Mouse (Mus musculus): Measurements from ENCODE around the gene Pip4k2a.

The Pip4k2a gene

DNA sequence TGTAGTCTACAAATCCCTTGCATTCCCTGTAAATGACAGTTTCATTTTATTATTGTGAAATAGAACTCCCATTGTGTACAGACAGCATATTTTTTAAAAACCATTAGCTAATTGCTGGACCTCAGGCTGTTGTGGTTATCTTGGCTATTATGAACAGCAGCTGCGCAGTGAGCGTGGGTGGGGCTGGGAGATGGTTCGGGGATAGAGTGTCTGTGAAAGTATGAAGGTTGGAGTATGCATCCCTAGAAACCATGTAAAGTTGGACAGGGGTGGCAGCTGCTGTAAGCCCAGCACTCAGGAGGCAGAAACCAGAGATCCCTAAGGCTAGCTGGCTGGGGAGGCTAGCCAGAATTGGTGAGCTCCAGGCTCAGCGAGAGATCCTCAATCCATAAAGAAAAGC is 158.4 kb downstream of the Pip4k2a start:
- DNase-seq (ENCODE audit: low spot score), result no peak

DNA sequence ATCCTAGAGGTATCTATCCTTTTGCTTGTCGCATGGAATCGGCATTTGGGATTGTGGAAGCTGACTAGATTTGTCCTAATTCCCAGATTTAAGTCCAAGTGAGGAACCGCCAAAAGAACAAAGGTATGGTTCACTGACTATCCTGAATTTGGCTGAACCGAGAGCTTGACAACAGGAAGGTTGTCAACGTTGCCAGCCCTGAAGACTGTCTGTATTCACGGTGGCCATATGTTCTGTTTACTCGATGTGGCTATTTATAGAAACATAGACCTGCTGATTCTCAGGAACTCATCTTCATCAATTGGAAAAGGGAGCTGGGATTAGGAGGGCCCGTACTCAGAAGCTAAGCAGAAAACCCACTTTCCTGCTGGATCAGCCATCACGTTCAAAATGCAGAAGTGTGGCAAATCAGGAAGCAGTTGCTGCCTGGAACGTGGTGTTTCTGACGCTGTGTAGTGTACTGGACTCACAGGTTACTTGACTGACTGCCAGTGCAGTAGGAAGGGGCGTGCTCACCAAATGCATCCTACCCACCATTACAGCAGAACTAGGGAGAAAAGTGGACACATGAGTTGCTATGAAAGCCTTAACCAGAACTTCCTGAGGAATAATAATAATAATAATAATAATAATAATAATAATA is 162.5 kb downstream of the Pip4k2a start:
- no peak for DNase-seq (ENCODE audit: low spot score)

DNA sequence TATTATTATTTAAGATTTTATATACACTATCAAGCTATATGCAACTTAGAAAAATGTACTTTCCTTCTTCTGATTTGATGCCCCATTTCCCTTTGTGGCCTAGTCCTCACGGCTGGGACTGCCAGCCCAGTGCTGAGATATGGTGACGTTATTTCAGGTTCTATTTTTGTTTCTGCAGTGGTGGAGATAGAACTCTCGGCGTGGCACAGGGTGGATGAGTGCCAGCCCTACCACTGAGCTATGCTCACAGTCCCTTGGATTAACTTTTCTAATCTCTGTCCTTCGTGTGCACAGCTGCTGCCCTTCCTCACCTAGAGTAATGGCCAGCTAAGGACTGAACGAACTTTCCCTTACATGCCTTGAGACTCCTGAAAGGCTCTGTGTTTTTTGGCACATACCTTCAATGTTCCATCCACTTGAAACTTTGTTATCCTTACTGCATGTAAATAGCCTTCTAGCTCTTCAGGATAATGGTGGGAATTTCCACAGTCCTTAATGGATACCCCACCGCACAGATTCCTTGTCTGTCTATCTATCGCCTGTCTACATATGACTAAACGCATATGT is 164.8 kb downstream of the Pip4k2a start:
- DNase-seq (ENCODE audit: low spot score), result no peak

DNA sequence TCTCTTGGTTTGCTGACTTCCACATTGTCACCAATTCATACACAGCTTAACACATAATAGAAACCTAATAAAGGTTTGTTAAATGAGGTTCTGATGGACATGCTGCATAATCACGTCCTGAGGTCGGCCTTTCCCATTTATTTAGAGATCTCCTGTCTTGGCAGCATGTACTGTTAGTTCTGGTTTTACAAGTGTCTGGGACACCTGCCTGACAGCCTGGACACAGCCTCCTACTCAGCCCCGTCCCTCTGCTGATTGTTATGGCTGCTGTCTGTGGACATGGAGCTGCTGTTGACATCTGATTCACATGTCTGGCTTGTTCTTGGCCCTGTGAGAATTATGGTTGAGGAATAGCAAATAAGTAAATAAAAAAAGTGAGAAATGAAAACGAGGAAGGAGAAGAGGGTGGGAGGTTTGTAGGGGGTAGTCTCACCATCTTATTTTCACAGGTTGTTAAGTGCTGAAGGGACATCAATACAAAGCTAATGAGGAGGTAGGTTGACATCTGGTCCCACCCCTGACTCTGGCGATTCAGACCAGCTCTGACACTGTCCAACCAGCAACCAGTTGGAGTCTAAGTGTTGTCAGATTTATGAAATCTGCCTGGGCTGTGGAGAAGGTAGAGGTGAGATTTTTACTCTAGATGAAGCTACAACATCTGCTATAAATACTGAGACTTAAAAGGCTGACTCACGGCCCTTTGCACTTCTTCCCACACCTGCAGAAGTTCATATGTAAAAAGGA is 166.7 kb downstream of the Pip4k2a start:
- no peak for DNase-seq (ENCODE audit: low spot score)

DNA sequence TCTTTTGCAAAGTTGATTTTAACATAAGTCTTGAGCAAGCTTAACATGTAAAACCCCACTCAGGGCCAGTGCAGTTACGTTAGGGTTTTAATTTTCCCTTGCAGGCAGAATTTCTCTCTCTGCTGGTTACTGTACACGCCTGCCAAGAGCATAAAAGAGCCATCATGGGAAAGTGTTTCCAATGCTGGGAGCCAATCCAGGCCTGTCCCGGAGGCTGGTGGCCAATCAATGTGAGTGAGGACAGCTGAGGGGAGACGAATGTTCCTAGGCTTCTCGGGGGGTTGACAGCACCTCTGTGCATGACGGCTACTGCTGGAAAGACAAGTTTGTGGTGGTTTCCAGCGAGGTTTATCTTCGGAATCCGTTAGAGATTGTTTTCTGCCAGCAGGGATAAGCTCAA is 175.2 kb downstream of the Pip4k2a start:
- DNase-seq (ENCODE audit: low spot score), result no peak

DNA sequence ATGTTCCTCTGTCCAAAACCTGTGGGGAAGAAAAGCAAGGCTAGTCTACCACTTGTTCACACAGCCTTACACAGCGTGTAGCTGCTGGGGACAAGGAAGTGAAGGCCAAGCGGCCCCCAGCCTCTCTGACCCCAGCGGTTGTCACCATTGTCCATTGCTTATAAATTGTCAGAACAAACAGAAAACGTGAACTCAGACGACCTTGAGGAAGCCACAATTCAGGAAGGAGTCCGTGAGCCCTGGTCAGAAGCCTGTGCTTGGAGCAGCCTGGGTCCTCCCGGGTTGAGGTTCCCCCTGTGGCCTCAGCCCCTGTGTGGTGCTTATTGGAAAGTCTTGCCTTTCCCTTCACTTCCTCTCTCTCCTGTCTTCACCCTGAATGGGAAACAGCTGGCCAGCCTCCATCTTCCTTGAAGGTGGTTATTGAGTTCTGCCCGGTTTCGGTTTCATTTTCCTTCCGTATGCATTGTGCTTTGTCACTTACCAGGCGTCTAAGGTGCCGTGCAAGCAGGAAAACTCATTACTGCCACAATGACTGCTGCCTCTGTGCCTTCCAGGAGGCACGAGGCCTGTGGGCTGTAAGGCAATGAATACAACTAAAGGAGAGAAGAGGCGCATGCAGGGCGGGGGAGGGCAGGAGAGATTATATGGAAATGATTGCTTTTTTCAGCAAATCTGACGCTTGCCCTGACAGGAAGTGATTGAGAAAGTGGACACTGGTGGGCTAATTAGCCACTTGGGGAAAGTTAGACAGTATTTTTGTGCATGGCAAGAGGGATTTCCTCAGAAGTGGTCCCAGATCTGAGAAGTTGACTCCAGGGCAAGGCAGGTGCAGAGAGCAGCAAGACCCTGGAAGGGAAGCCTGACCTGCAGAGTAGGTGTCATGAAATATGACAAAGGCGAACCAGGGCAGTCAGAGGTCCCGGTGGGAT is 176.2 kb downstream of the Pip4k2a start:
- no peak for DNase-seq (ENCODE audit: low spot score)

DNA sequence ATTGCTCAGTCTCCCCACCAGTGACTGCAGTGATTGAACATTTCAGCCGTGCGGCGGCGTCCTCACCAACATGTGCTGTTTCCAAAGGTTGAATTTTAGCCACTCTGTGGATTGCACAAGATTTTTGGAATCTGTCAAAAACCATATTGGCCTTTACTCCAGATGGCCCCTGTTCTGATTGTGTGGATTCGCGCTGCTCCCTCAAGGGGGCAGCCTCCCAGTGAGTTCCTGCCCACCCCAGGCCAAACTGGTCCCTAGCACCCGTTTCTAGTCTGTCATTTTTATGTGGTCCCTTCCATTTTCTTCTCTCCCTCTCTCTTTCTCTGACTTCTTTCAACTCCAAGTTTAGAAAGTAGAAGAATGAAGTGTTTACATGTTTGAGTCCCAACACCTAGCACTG is 178.4 kb downstream of the Pip4k2a start:
- DNase-seq (ENCODE audit: low spot score), result no peak

DNA sequence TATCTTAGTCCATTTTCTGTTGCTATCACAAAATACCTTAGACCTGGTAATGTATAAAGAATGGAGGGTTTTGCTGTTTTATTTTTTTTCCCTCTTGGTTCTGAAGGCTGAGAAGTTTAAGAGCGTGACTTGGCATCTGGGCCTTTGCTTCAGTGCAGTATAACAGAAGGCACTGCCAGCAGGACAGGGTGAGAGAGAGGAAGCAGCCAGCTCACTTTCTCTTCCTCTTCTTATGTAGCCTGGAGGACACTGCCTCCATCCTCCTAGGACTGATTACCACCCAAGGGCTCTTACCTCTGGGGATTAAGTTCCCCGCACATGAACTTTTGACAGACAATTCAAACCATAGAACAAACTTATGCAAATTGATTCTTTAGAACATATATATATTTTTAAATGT is 181.9 kb downstream of the Pip4k2a start:
- DNase-seq (ENCODE audit: low spot score), result no peak

DNA sequence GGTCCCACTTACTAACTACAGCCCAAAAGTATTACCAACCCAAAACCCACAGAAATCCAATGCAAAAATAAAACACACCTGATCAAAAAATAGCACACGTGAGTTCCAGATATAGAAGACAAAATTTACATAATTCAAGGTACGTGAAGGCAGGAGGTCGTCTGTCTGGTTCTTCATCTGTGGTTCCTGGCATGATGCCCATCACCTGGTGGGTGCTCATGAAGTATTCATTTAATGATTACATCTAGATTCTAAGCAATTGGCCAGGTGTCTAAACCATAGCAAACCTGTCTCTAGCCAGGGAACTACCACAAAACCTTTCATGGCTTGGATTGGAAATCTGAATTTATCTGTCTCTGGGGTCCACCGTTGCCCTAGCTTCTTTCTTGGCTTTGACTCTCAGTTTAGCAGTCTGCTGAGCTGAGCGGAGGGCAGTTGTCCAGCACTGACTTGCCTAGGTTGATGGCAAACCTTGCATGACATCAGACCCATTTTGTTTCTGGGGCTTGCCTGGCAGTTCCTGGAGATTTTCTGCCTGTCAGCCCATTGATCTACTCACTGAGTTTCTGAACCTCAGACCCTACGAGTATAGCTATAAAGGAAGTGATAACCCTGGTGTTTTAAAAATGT is 182.5 kb downstream of the Pip4k2a start:
- DNase-seq (ENCODE audit: low spot score), result no peak

DNA sequence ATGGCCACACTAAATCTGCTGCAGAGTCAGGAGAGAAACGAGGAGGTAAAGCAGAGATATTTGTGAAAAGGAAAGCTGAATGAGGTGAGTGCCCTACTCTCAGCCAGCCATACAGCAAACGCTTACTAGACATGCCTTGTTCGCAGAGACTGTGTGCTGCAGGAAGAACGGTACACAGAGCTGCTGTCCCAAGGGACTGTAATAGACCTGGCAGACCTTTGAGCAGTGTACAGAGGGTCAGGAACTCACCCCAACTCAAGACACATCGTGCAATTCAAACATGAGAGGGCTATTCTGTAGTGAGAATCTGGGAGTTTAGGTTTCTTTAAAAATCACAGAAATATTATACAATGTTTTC is 183.5 kb downstream of the Pip4k2a start:
- no peak for DNase-seq (ENCODE audit: low spot score)

DNA sequence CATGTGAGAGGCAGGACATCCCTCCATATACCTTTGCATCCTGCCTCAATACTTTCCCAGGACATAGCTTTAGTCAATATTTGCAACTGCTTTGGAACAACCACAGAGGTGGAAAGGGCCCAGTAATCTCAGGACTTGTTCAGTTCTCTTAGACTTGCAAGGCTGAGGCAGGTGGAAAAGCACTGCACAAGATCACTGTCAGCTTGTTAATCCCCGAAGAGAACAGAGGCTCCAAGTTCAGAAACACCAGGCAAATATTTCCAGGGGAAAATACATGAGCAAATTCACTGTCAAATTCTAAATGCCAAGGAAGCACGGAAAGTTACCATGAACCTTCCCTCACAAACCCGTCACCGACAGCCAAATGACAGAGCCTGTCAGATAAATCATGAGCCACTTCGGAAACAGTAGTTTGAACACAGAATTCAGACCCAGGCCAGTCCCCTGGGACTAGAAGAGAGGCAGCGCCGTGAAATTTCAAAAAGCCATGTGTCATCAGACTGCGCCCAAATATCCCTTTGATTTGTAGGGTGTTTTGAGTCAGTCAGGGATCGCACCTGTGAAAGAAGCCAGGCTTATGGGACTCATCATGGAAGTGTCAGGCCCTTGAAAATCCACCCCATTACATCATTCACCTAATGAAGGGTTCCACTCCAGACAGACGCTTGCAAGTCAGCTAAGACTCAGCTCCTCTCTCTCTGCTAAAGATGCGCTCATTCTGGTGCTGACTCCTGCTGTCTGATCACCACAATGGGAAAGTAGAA is 184.1 kb downstream of the Pip4k2a start:
- no peak for DNase-seq (ENCODE audit: low spot score)

DNA sequence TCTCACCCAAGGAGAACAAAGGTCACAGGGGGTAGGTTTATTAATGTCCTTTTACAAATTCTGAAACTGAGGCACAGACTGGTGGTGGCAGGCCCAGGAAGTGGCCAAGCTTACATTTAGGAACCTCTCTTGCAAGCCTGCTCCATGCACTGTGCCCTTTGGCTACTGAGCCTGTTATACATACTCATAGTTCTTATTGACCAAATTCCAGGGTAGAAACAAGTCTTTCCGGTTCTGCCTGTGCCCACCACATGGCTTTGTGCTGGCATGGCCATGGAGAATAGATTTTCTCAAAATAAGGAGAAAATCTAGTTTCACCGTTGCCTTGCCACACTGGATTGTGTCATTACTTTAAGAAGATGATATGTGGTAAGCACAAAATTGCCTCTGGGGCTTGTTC is 190.0 kb downstream of the Pip4k2a start:
- no peak for DNase-seq (ENCODE audit: low spot score)

DNA sequence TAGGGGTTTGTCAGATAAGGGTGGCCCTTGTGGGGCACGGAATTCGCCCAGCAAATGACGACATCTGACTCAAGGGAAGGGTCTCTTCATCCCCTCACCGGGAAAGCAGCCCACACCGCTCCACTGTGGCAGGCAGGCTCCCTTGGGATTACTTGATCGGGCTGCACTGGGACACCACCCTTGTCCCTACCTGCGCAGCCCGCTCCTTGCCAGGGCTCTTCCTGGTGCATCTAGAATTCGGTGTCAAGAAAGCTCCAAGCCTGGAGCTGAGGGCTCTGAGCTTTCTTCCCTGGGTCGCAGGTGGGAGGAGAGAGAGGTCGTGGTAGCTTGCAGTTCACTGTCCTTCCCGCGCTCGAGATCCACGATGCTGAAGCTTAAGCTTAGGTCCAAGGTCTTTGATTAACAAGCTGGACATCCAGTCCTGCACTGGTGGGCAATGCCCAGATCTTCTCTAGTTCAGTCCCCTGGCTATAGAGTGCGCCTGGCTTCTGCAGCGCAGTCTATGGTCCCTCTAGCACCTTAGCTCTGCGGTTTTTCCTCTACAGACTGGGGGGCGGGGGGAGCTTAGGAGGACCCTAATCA is 196.6 kb downstream of the Pip4k2a start:
- peak; percentile 27 for DNase-seq (ENCODE audit: low spot score)

DNA sequence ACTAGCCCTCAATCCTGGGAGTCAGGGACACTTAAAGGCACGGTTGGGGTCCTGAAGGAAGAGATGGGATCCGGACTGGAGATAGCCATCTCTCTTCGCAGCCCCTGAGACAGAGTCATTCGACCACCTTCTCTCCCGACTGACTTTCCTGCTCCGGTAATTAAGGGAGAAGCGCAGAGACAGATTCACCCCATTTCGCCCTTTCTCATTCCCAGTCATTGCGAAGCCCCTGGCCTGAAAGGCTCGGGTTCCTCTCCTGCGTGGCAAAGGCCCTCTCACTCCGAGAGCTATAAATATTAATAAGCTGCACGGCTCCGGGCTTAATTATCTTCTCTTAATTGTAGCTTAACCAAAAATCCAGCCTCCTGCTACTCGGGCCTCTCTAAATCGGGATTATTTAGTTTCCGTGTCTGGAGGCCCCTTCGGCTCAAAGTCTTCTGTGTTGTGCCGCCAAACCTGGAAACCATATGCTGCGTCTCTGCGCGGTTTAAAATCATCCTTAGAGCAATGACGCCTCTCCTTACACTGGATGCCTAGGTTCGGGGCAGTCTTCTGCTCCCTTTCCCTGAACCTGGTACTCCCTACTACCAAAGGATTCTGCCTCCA is 197.2 kb downstream of the Pip4k2a start:
- DNase-seq (ENCODE audit: low spot score), result peak; percentile 39

DNA sequence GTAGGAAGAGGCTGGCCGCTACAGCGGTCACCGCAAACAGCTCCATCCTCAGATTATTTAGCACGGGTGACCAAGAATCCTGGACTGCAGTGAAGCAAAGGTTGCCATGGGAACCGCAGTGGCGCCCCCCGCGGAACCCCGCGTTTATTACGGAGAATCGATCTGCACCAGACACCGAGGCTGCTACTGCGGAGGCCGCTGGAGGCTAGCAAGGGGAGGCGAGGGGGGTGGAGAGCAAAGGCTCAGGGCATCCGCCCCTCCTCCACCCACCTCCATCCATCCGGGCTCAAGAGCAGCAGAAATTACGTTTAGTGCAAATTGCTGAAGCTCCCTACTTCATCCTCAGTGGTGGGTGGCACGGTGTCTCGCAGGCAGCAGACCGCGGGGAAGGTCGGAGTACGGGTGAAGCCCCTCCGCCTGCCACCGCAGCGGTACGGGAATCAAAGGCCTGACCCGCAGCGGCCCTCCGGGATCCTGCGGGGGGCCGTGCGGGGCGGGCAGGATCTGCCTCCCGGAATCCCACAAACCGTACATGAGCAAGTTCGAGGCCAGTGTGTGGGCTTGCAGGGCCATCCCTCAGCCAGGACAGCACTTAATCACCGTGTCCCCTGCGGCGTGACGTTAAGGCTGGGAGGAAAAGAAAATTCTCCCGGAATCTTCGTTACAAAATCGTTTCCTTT is 197.8 kb downstream of the Pip4k2a start:
- peak; percentile 81 for DNase-seq (ENCODE audit: low spot score)

DNA sequence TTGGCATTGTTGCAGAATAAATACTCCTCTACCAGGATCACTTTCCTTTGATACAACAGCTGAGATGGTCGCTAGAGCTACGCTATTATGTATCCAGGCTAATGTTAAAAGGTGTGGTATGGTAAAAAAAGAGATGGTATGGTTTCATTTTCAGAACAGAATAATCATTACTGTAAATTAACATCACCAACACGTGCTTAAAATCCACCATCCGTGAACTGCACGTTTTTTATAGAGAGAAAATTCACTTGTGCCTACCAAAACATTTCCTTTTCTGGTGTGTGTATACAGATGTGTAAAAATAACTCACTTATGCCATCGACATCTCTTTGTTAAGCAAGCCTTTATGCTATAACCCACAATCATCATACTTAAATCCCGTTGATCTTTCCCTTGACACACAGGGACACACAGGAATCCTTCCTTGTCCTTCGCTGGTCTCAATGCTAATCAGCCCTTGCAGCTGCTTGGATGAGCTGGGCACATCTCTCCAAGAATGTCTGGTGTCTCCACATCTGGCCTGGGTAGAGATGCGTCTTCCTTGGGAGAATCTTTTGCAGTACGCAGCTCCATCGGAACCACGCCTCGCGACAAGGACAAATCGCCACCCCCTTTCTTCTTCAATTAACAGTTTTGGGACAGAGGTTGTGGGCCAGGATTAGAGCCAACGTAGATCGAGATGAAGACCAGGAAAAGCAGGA is 198.5 kb downstream of the Pip4k2a start:
- no peak for DNase-seq (ENCODE audit: low spot score)

DNA sequence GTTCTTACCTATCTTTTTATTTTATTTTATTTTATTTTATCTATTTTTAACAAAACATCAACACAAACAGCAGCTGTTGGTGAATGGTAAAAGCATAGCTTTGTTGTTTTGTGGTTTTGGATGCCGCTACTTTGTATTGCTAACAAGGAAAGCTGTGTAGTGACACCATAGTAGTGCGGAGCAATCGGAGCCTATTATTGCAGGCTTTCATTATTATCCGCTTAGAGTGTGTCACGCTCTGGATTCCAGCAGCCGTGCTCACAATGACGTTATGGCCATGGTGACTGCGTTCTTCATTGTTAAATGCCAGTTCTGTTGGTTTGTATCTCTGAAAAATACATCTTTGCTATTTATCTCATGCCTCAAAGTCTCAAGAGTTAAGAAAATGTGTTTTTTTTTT is 200.2 kb downstream of the Pip4k2a start:
- no peak for DNase-seq (ENCODE audit: low spot score)

DNA sequence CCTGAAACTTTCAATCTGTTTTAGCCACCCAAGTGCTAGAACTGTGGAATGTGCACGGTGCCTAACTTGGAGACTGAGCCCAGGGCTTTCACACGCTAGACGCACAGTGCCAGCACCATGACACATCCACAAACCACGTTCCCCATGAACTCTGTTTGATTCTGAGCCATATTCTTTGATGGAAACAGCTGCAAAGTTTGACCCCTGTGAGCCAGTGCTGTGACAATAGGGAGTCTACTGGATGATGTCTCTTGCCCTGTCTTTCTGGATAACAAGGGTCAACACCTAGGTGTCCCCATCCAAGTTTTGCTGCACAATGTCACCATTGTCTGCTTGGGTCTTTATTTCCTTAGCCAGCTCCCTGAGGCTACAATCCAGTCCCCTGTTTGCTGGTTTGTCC is 203.7 kb downstream of the Pip4k2a start:
- DNase-seq (ENCODE audit: low spot score), result no peak
